Mouse (Mus musculus): ENCODE measurements around the gene Npy4r.

DNA sequence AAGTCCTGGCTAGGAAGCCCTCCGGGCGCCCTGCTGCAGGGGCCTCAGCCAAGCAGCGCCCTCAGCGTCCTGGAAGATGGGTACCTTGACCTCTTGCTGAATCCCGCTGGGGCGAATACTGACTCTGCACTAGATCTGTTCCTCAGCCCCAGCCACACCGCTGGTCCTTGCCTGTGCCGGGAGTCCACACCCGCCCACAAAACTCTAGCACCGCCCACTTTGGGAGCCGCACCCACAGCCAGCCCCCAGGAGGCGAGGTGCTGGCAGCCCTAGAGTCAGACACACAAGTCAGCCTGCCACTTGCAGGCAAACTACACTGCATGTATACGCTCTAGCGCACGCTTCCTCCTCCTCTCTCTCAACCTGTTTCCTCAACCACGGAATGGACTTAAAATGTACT, at the start of gene Npy4r:
- TF ChIP-seq ETS1 (IDR thresholded peaks at IDR 0.05; ENCODE audit: low read depth, low read length) (no peak), POLR2AphosphoS2 (IDR thresholded peaks at IDR 0.05; ENCODE audit: low read length) (no peak), CTCF (IDR thresholded peaks at IDR 0.05 in 2 of 3, conservative IDR thresholded peaks at IDR 0.05 in 1 of 3; ENCODE audit: control insufficient read depth in 1 of 3, insufficient read depth in 1 of 3, low read depth in 2 of 3, low read length in 3 of 3, poor library complexity in 1 of 3, severe bottlenecking in 1 of 3) (no peak), POLR2A (IDR thresholded peaks at IDR 0.05; ENCODE audit: control insufficient read depth in 1 of 2, insufficient read depth in 1 of 2, low read depth in 1 of 2, low read length in 2 of 2, poor library complexity in 1 of 2) (no peak)
